Mouse (Mus musculus) megakaryocyte, embryonic 14.5 days (primary cell): ENCODE measurements around the gene Ddx1.

ENCODE experiments used
- FLI1 ChIP-seq: IDR thresholded peaks from 2 replicates; pipeline ENCODE4 v1.6.1; 2012; ENCODE audit warnings: low read length, inconsistent platforms, mixed read lengths
- GATA1 ChIP-seq: IDR thresholded peaks from 3 replicates; pipeline ENCODE4 v1.6.1; 2012; ENCODE audit warnings: mixed read lengths, low read length, inconsistent platforms, borderline replicate concordance

DNA sequence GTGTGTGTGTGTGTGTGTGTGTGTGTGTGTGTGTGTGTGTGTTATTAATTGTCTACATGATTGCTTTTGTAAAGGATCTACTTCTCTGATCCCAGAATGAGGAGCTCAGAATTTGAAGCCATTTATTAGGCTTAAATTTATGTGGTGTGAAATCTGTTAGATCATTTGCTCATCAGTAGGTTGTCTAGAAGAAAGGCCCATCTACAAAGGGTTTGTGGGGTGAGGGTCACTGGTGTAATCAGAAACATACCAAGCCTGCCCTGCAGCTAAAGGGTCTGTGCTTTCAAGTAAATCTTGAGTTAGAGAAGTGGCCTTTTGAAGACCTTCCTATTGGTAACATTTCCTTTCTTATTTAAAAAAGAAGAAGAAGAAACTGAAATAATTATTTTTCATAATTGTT is 53.5 kb downstream of the Ddx1 start:
- TF ChIP-seq GATA1 (no peak), FLI1 (no peak)
